Mouse (Mus musculus) ES-Bruce4 (cell line): ENCODE data around the gene Bri3. TPM values are rescaled to one million over a fixed set of nuclear protein-coding genes. Genes with fewer than 3 reads are reported as not detected.

Source experiments
- H3K27ac ChIP-seq: 2 replicates; pipeline ENCODE4 v1.5.1; 2012; ENCODE audit warnings: low read length, inconsistent platforms; ENCODE audit not compliant: insufficient read depth
- H3K27me3 ChIP-seq: 2 replicates; pipeline ENCODE4 v1.6.1; 2012; ENCODE audit warnings: mild to moderate bottlenecking, low read length, inconsistent platforms; ENCODE audit not compliant: control insufficient read depth, poor library complexity, insufficient read depth, severe bottlenecking
- H3K36me3 ChIP-seq: 2 replicates; pipeline ENCODE4 v1.6.1; 2012; ENCODE audit warnings: inconsistent platforms, mild to moderate bottlenecking, low read length, moderate library complexity; ENCODE audit not compliant: control insufficient read depth, poor library complexity, insufficient read depth, severe bottlenecking
- H3K4me1 ChIP-seq: one replicate; pipeline ENCODE4 v1.8.1; 2011; ENCODE audit warnings: low read length; ENCODE audit not compliant: control insufficient read depth, insufficient read depth
- H3K4me3 ChIP-seq: 2 replicates; pipeline ENCODE4 v1.5.1; 2011; ENCODE audit warnings: low read depth, mild to moderate bottlenecking, low read length
- H3K9ac ChIP-seq: 2 replicates; pipeline ENCODE4 v1.6.1; 2012; ENCODE audit warnings: low read depth, mild to moderate bottlenecking, inconsistent platforms; ENCODE audit not compliant: poor library complexity, severe bottlenecking
- H3K9me3 ChIP-seq: replicated peaks from 2 replicates; pipeline ENCODE4 v1.6.1; 2012; ENCODE audit warnings: mild to moderate bottlenecking, low read length, inconsistent platforms; ENCODE audit not compliant: control insufficient read depth, poor library complexity, insufficient read depth, severe bottlenecking
- CTCF ChIP-seq: IDR thresholded peaks from one replicate; pipeline ENCODE4 v1.8.1; 2011; ENCODE audit warnings: low read depth, low read length
- EP300 ChIP-seq: IDR thresholded peaks from 2 replicates; pipeline ENCODE4 v1.6.1; 2011; ENCODE audit warnings: low read depth, low read length; ENCODE audit not compliant: insufficient read depth
- POLR2A ChIP-seq: IDR thresholded peaks from one replicate; pipeline ENCODE4 v1.8.1; 2011; ENCODE audit warnings: low read length; ENCODE audit not compliant: insufficient read depth
- polyA plus RNA-seq: library from polyadenylated mRNA; stranded (reverse); fragments of >200 nt; gene quantifications from 2 replicates; pipeline ENCODE4 v1.2.4, GENCODE M21; 2011; ENCODE audit warnings: low read depth; ENCODE audit not compliant: missing spikeins, insufficient read depth, insufficient read length

The Bri3 gene
- polyA plus RNA-seq, 1 experiment, result 82.6 TPM

DNA sequence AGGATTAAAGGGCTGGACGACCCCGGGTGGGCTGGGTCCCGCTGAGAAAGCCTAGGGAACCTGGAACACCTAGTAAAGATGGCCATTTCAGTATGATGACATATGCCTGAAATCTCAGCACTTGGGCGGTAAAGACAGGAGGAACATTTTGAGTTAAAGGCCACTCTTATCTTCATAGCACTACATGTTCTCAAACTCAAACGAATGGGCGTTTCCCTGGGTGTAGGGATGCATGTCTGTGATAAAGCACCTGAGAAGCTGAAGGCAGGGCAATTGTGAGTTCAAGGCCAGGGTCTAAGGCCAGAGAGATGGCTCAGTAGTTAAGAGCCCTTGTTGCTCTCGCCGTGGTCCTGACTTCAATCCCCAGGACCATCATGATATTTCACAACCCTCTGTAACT, 26.2 kb downstream of the Bri3 start:
- no peak overlapping the region for H3K4me3 ChIP-seq
- H3K4me1 ChIP-seq, result no peaks in the 10 kb centered on the region
- no peaks in the 10 kb centered on the region for H3K9me3 ChIP-seq
- no peak overlapping the region for H3K27ac ChIP-seq
- no peak overlapping the region for H3K9ac ChIP-seq
- no peaks in the 10 kb centered on the region for H3K27me3 ChIP-seq
- TF ChIP-seq CTCF (no peak), EP300 (no peak), POLR2A (no peak)
- 0 out of 2 replicates have a peak, but pooled peaks cover 2% of the 10 kb centered on the region for H3K36me3 ChIP-seq

DNA sequence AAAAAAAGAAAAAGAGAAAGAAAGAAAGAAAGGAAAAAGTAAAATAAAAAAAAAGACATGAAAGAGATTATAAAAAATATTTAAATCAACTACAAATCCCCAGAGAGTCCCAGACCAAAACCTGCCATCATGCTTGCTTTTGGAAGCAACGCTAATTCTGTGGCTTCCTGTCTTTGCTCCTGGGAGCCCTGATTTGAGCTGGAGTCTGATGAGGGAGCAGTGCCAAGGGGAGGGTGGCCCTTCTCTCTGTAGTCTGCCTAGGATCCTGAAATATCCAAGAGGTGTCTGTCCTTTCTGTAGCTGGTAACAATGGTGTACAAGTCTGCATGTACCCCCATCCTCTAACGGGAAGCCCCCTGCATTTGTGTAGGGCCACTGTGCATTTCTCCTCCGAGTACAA, 26.9 kb downstream of the Bri3 start:
- 0 out of 2 replicates have a peak, but pooled peaks cover 2% of the 10 kb centered on the region for H3K36me3 ChIP-seq
- no peaks in the 10 kb centered on the region for H3K27me3 ChIP-seq
- no peak overlapping the region for H3K4me3 ChIP-seq
- no peak overlapping the region for H3K27ac ChIP-seq
- TF ChIP-seq POLR2A (no peak), EP300 (no peak), CTCF (no peak)
- no peaks in the 10 kb centered on the region for H3K4me1 ChIP-seq
- H3K9ac ChIP-seq, result no peak overlapping the region
- H3K9me3 ChIP-seq, result no peaks in the 10 kb centered on the region

DNA sequence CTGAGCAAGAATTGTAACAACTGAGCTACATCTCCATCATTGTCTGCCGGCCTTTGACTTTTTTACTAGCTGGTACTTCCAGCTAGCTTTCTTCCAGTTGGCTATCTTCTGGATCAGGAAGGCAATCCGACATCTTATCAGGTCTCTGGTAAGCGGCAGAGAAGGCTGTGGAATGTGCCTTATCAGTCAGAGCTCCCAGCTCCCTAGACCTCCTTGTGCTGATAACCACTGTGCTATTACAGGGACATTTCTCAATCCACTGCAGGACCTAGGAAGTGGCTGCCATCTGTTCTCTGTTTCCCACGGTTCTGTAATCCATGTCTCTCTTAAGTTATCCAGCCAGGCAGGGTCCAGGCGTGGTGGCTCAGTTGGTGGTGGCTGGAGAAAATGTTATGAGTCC, 27.5 kb downstream of the Bri3 start:
- no peaks in the 10 kb centered on the region for H3K27me3 ChIP-seq
- H3K9ac ChIP-seq, result no peak overlapping the region
- H3K27ac ChIP-seq, result no peak overlapping the region
- no peaks in the 10 kb centered on the region for H3K36me3 ChIP-seq
- no peak overlapping the region for H3K4me3 ChIP-seq
- no peak for TF ChIP-seq EP300
- no peak for TF ChIP-seq POLR2A
- TF ChIP-seq CTCF, result no peak
- H3K4me1 ChIP-seq, result no peaks in the 10 kb centered on the region
- H3K9me3 ChIP-seq, result no peaks in the 10 kb centered on the region

DNA sequence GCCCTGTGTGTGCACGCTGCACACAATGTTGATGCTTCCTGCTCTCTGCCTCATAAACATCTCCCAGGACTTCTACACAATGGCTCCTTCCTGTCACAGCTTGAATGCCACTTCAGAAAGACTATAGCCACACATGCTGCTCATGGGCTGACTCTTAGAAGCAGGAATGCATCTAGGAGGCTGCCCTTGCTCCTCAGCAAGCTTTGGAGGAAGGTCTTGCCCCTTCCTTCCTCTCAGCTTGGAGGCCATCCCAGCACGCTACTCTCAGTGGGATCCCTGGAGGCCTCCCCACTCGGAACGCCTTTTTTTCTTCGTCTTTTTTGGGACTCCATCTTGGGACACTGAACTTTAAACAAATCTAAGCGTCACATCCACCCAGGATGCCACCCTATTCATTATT, 30.7 kb downstream of the Bri3 start:
- H3K9ac ChIP-seq, result no peak overlapping the region
- no peaks in the 10 kb centered on the region; the same call in 1 of the 2 replicates for H3K36me3 ChIP-seq
- H3K27ac ChIP-seq, result no peak overlapping the region

DNA sequence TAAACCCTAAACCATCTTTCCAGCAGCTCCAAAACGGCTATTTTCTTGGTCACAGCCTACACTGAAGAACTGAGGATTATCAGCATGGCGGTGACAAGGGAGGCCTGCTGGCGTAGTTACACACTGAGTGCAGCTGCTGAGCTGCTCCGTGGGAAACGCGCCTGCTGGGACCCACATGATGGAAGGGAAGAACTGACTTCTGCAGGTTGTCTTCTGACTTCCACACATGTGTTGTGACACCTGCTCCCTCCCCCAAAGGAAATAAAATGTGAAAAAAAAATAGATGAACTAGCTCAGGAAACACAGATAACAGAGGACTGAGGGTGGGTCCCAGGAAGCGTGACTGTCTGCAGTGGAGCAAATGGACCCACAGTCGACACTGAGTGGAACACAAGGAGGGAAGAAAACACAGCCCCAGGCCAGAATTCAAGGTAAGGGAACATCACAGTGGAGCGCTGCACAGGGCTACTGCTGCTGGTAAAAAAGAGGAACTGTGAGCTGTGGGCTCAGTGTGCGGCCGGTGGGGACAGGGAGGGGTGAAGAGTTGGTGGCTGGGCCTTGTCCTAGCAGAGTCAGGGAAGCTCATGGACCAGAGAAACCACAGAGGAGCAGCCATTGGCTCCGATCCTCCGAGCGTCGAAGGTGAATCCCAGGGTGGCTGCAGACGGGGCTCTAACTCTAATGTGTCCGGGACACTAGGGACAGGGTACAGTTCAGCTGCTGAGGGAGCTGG, 32.8 kb downstream of the Bri3 start:
- Histone ChIP-seq H3K27ac (no peak overlapping the region), H3K27me3 (no peaks in the 10 kb centered on the region)
- no peak for TF ChIP-seq EP300
- no peak for TF ChIP-seq POLR2A
- TF ChIP-seq CTCF, result no peak

More for the DNA sequence above, 30.7 kb downstream of the Bri3 start:
- Histone ChIP-seq H3K27me3 (no peaks in the 10 kb centered on the region), H3K4me1 (no peaks in the 10 kb centered on the region), H3K4me3 (no peak overlapping the region), H3K9me3 (no peaks in the 10 kb centered on the region)
- no peak for TF ChIP-seq POLR2A
- TF ChIP-seq CTCF, result no peak
- TF ChIP-seq EP300, result no peak

DNA sequence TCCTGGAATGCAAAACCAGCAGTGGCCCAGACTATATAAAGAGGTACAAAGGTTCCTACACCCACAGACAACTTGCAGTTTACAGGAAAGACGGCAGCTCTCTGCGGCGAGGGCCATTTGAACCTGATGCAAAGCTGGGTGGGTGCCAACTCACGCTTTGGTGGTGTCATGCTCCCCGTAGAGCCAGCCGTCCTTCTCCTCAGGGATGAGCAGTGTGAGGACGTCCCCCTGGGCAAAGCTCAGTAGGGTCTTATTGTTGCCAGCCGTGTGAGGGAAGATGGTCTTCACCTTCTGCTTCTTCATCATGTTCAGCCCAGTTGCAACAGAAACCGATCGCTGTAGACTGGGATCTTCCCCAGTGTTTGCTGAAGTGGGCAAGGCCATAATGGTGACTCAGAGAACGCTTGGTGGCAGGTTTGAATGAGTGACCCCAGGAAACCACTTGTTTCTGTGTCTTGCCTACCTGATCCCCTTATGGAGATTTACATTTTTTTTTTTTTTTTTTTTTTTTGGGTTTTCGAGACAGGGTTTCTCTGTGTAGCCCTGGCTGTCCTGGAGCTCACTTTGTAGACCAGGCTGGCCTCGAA, 34.2 kb downstream of the Bri3 start:
- Histone ChIP-seq H3K36me3 (no peaks in the 10 kb centered on the region; the same call in 1 of the 2 replicates), H3K27me3 (no peaks in the 10 kb centered on the region), H3K27ac (no peak overlapping the region), H3K4me3 (no peak overlapping the region), H3K9me3 (no peaks in the 10 kb centered on the region), H3K4me1 (no peaks in the 10 kb centered on the region), H3K9ac (no peak overlapping the region)
- TF ChIP-seq EP300 (no peak), POLR2A (no peak), CTCF (no peak)

More for the DNA sequence above, 32.8 kb downstream of the Bri3 start:
- Histone ChIP-seq H3K4me3 (no peak overlapping the region), H3K9me3 (no peaks in the 10 kb centered on the region), H3K9ac (no peak overlapping the region), H3K36me3 (no peaks in the 10 kb centered on the region; the same call in 1 of the 2 replicates), H3K4me1 (no peaks in the 10 kb centered on the region)
